Mouse (Mus musculus) midbrain, embryonic 10.5 days (tissue): Measurements from ENCODE around the gene Izumo4. TPM values are rescaled to one million over a fixed set of nuclear protein-coding genes. Genes with fewer than 3 reads are reported as not detected.

Experiments used
- DNase-seq: peaks from one replicate; pipeline ENCODE4 v3.0.0-alpha.2; 2017; ENCODE audit warnings: low spot score
- H3K27ac ChIP-seq: fragments of 300-500 bp; sonication (generic); replicated peaks from 2 replicates; pipeline ENCODE4 v1.5.1; 2016; ENCODE audit warnings: mild to moderate bottlenecking
- H3K27me3 ChIP-seq: fragments of 300-500 bp; sonication (generic); 2 replicates; pipeline ENCODE4 v1.6.1; 2016; ENCODE audit warnings: low read depth, mild to moderate bottlenecking; ENCODE audit not compliant: poor library complexity, severe bottlenecking
- H3K36me3 ChIP-seq: fragments of 300-500 bp; sonication (generic); 2 replicates; pipeline ENCODE4 v1.6.1; 2016; ENCODE audit warnings: mild to moderate bottlenecking, moderate library complexity
- H3K4me1 ChIP-seq: fragments of 300-500 bp; sonication (generic); 2 replicates; pipeline ENCODE4 v1.6.1; 2016
- H3K4me3 ChIP-seq: fragments of 300-500 bp; sonication (generic); 2 replicates; pipeline ENCODE4 v1.5.1; 2016; ENCODE audit warnings: mild to moderate bottlenecking, moderate library complexity
- H3K9me3 ChIP-seq: fragments of 300-500 bp; sonication (generic); replicated peaks from 2 replicates; pipeline ENCODE4 v1.6.1; 2016; ENCODE audit warnings: mild to moderate bottlenecking
- WGBS: fragments of 180-500 bp; shearing (Covaris S2); methylation state at CpG from one replicate; pipeline ENCODE4 v1.1.7; 2016; 5-methylcytosine and 5-hydroxymethylcytosine counted together
- polyA plus RNA-seq: library from polyadenylated mRNA; unstranded; fragments of >200 nt; fragmentation: Nextera tagmentation; extraction: Ambion mirVana; gene quantifications from 2 replicates; pipeline ENCODE4 v1.2.1, GENCODE M21; 2016

The Izumo4 gene
- polyA plus RNA-seq, 1 experiment from 2014 or later: 8.9 TPM

- H3K27ac ChIP-seq: no peak overlapping the region
- peaks cover 56% of the 10 kb centered on the region for H3K36me3 ChIP-seq
These were observed 18.3 kb upstream of the Izumo4 start for GRCm38 (mm10) chr10:80683647-80684046.

GRCm38 (mm10) chr10:80684214-80684613, 17.8 kb upstream of the Izumo4 start:
- 50% methylated on average over 6 of the region's 6 CpGs for WGBS

More at GRCm38 (mm10) chr10:80683647-80684046, 18.3 kb upstream of the Izumo4 start:
- Histone ChIP-seq H3K4me3 (no peak overlapping the region), H3K27me3 (no peaks in the 10 kb centered on the region), H3K4me1 (peaks cover 17% of the 10 kb centered on the region), H3K9me3 (no peaks in the 10 kb centered on the region)
- no peak for DNase-seq
- WGBS: 97% methylated on average over 1 of the region's 1 CpGs

GRCm38 (mm10) chr10:80684984-80685383, 17.0 kb upstream of the Izumo4 start:
- Histone ChIP-seq H3K9me3 (no peaks in the 10 kb centered on the region), H3K27ac (0 out of 2 replicates have a peak overlapping the region, but pooled peaks have one; percentile 1), H3K36me3 (peaks cover 67% of the 10 kb centered on the region), H3K4me3 (no peak overlapping the region), H3K27me3 (no peaks in the 10 kb centered on the region), H3K4me1 (peaks cover 4% of the 10 kb centered on the region; the same call in 1 of the 2 replicates)
- no peak for DNase-seq
- WGBS: 90% methylated on average over 4 of the region's 4 CpGs

More at GRCm38 (mm10) chr10:80684214-80684613, 17.8 kb upstream of the Izumo4 start:
- no peak overlapping the region for H3K4me3 ChIP-seq
- H3K27me3 ChIP-seq: no peaks in the 10 kb centered on the region
- no peak overlapping the region for H3K27ac ChIP-seq
- H3K36me3 ChIP-seq: peaks cover 59% of the 10 kb centered on the region
- peaks cover 12% of the 10 kb centered on the region for H3K4me1 ChIP-seq
- no peaks in the 10 kb centered on the region for H3K9me3 ChIP-seq
- DNase-seq: peak; percentile 40

- 89% methylated on average over 3 of the region's 3 CpGs for WGBS
- Histone ChIP-seq H3K36me3 (peaks cover 82% of the 10 kb centered on the region), H3K4me3 (no peak overlapping the region), H3K9me3 (no peaks in the 10 kb centered on the region), H3K27me3 (no peaks in the 10 kb centered on the region), H3K27ac (no peak overlapping the region), H3K4me1 (no peaks in the 10 kb centered on the region)
- no peak for DNase-seq
These were observed 15.4 kb upstream of the Izumo4 start for GRCm38 (mm10) chr10:80686617-80687016.

- peak; percentile 57 for DNase-seq
- H3K27ac ChIP-seq: no peak overlapping the region
- H3K9me3 ChIP-seq: no peaks in the 10 kb centered on the region
- 55% methylated on average over 5 of the region's 5 CpGs for WGBS
- H3K36me3 ChIP-seq: peaks cover 83% of the 10 kb centered on the region
- H3K27me3 ChIP-seq: no peaks in the 10 kb centered on the region
- no peaks in the 10 kb centered on the region for H3K4me1 ChIP-seq
- no peak overlapping the region for H3K4me3 ChIP-seq
These were observed 14.1 kb upstream of the Izumo4 start for GRCm38 (mm10) chr10:80687850-80688249.

GRCm38 (mm10) chr10:80692249-80693165, 9.5 kb upstream of the Izumo4 start:
- H3K4me3 ChIP-seq: no peak overlapping the region
- no peak overlapping the region for H3K27ac ChIP-seq
- no peaks in the 10 kb centered on the region for H3K9me3 ChIP-seq
- no peak for DNase-seq
- no peaks in the 10 kb centered on the region for H3K27me3 ChIP-seq
- WGBS: 88% methylated on average over 14 of the region's 14 CpGs
- peaks cover 6% of the 10 kb centered on the region; the same call in 1 of the 2 replicates for H3K4me1 ChIP-seq
- peaks cover 56% of the 10 kb centered on the region for H3K36me3 ChIP-seq

GRCm38 (mm10) chr10:80693401-80694045, 8.5 kb upstream of the Izumo4 start:
- Histone ChIP-seq H3K27me3 (no peaks in the 10 kb centered on the region), H3K27ac (no peak overlapping the region), H3K9me3 (no peaks in the 10 kb centered on the region), H3K4me3 (0 out of 2 replicates have a peak overlapping the region, but pooled peaks have one; percentile 20), H3K4me1 (peaks cover 6% of the 10 kb centered on the region; the same call in 1 of the 2 replicates), H3K36me3 (peaks cover 49% of the 10 kb centered on the region)
- 94% methylated on average over 12 of the region's 12 CpGs for WGBS
- DNase-seq: no peak

GRCm38 (mm10) chr10:80694159-80694938, 7.6 kb upstream of the Izumo4 start:
- peaks cover 9% of the 10 kb centered on the region; the same call in 1 of the 2 replicates for H3K4me1 ChIP-seq
- no peaks in the 10 kb centered on the region for H3K27me3 ChIP-seq
- H3K9me3 ChIP-seq: no peaks in the 10 kb centered on the region
- 87% methylated on average over 13 of the region's 13 CpGs for WGBS
- peaks cover 45% of the 10 kb centered on the region for H3K36me3 ChIP-seq
- no peak for DNase-seq
- no peak overlapping the region for H3K27ac ChIP-seq
- peak overlapping the region; percentile 20; the same call in 1 of the 2 replicates for H3K4me3 ChIP-seq

GRCm38 (mm10) chr10:80695186-80695585, 6.8 kb upstream of the Izumo4 start:
- H3K9me3 ChIP-seq: no peaks in the 10 kb centered on the region
- H3K27ac ChIP-seq: no peak overlapping the region
- 88% methylated on average over 2 of the region's 2 CpGs for whole genome bisulfite sequencing
- peaks cover 37% of the 10 kb centered on the region for H3K36me3 ChIP-seq
- peaks cover 13% of the 10 kb centered on the region for H3K4me1 ChIP-seq
- no peak for DNase-seq
- no peaks in the 10 kb centered on the region for H3K27me3 ChIP-seq
- no peak overlapping the region for H3K4me3 ChIP-seq

- no peak for DNase-seq
- H3K36me3 ChIP-seq: peaks cover 29% of the 10 kb centered on the region
- 0 out of 2 replicates have a peak overlapping the region, but pooled peaks have one; percentile 9 for H3K27ac ChIP-seq
These were observed 6.0 kb upstream of the Izumo4 start for GRCm38 (mm10) chr10:80695801-80696501.

GRCm38 (mm10) chr10:80696502-80697392, 5.2 kb upstream of the Izumo4 start:
- Histone ChIP-seq H3K36me3 (peaks cover 22% of the 10 kb centered on the region), H3K4me1 (peaks cover 29% of the 10 kb centered on the region), H3K9me3 (no peaks in the 10 kb centered on the region), H3K4me3 (no peak overlapping the region; the same call in 1 of the 2 replicates), H3K27ac (0 out of 2 replicates have a peak overlapping the region, but pooled peaks have one; percentile 9), H3K27me3 (no peaks in the 10 kb centered on the region)
- DNase-seq: no peak
- 83% methylated on average over 12 of the region's 12 CpGs for WGBS

More at GRCm38 (mm10) chr10:80695801-80696501, 6.0 kb upstream of the Izumo4 start:
- H3K4me3 ChIP-seq: no peak overlapping the region; the same call in 1 of the 2 replicates
- H3K9me3 ChIP-seq: no peaks in the 10 kb centered on the region
- WGBS: 80% methylated on average over 10 of the region's 10 CpGs
- H3K4me1 ChIP-seq: peaks cover 21% of the 10 kb centered on the region
- H3K27me3 ChIP-seq: no peaks in the 10 kb centered on the region
